Mouse (Mus musculus): Measurements from ENCODE around the gene 4930455H04Rik. TPM values are rescaled to one million over a fixed set of nuclear protein-coding genes. Genes with fewer than 3 reads are reported as not detected.

The 4930455H04Rik gene
- polyA plus RNA-seq, 1 experiment: not detected

DNA sequence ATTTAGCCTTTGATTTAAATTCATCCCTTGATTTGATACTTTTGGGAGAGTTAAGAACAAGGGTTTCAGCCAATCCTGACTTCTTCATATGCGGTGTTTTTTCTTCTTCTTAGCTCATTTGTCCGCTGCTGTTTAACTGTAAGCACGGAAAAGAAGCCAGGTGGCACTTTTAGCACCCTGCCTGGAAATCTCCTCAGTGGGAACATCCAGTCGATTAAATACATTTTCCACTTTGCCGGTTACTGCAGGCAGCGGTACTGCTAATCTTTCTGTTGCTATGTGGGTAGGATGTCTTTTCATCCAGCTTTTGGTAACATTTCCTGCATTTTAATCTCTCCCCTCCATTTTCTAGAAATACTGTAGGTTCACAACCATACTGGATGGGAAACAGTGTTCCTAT, 39.3 kb downstream of the 4930455H04Rik start:
- no peaks in the 10 kb centered on the region for H3K36me3 ChIP-seq (ENCODE audit: control insufficient read depth, insufficient read depth, low read length, poor library complexity, severe bottlenecking)
- H3K27me3 ChIP-seq (ENCODE audit: control insufficient read depth, insufficient read depth, low read length, poor library complexity, severe bottlenecking): no peaks in the 10 kb centered on the region
- H3K27ac ChIP-seq (ENCODE audit: insufficient read depth, low read length): no peak overlapping the region
- H3K9me3 ChIP-seq (replicated peaks; ENCODE audit: control insufficient read depth, insufficient read depth, low read length, poor library complexity, severe bottlenecking): no peaks in the 10 kb centered on the region
- TF ChIP-seq CTCF (IDR thresholded peaks at IDR 0.05; ENCODE audit: low read depth, low read length) (no peak), POLR2A (IDR thresholded peaks at IDR 0.05; ENCODE audit: insufficient read depth, low read length) (no peak), EP300 (IDR thresholded peaks at IDR 0.05; ENCODE audit: insufficient read depth, low read depth, low read length) (no peak)
- no peak overlapping the region for H3K4me3 ChIP-seq (ENCODE audit: low read depth, low read length)
- no peaks in the 10 kb centered on the region for H3K4me1 ChIP-seq (ENCODE audit: control insufficient read depth, insufficient read depth, low read length)
- no peak overlapping the region for H3K9ac ChIP-seq (ENCODE audit: low read depth, poor library complexity, severe bottlenecking)

DNA sequence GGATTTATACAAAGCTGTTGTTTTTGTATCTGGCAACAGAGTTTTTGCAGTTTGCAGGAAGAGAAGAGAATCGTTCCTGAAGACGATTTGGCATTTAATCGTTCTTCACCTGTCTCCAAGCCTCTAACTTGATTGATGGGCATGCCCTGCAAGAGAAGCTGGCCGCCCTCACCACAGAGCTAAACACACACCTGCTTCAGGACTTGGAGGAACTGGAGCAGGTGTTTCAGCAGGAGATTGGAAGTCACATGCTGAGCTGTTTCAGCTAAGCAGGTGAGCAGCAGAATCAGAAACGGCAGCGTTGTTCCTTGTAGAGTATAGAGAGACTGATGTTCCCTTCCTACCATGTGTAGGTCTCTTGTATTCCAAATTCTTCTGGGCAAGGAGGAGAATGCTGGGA, 42.1 kb downstream of the 4930455H04Rik start:
- Histone ChIP-seq H3K4me1 (ENCODE audit: control insufficient read depth, insufficient read depth, low read length) (no peaks in the 10 kb centered on the region), H3K27me3 (ENCODE audit: control insufficient read depth, insufficient read depth, low read length, poor library complexity, severe bottlenecking) (no peaks in the 10 kb centered on the region), H3K4me3 (ENCODE audit: low read depth, low read length) (no peak overlapping the region), H3K9ac (ENCODE audit: low read depth, poor library complexity, severe bottlenecking) (no peak overlapping the region), H3K36me3 (ENCODE audit: control insufficient read depth, insufficient read depth, low read length, poor library complexity, severe bottlenecking) (no peaks in the 10 kb centered on the region), H3K9me3 (replicated peaks; ENCODE audit: control insufficient read depth, insufficient read depth, low read length, poor library complexity, severe bottlenecking) (no peaks in the 10 kb centered on the region), H3K27ac (ENCODE audit: insufficient read depth, low read length) (no peak overlapping the region)
- TF ChIP-seq CTCF (IDR thresholded peaks at IDR 0.05; ENCODE audit: low read depth, low read length): no peak
- TF ChIP-seq EP300 (IDR thresholded peaks at IDR 0.05; ENCODE audit: insufficient read depth, low read depth, low read length): no peak
- no peak for TF ChIP-seq POLR2A (IDR thresholded peaks at IDR 0.05; ENCODE audit: insufficient read depth, low read length)

DNA sequence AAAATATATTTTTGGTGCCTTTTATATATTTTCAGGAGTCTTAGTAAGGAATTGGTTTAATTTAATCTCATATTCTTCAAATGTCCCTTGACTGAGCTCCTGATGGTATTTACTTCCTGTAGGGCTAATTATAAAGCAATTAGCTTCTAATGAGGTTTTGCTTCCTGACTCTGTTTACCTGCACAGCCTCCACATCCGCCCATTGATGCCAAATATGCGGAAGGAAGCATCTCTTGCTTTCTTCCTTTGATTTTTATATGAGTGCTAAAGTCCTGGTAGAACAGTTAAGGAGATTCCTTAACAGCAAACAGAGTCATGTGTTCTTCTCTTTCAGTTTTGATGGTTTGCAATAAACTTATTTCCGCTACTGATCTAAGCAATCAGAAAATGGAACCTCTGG, 52.3 kb downstream of the 4930455H04Rik start:
- Histone ChIP-seq H3K9ac (ENCODE audit: low read depth, poor library complexity, severe bottlenecking) (no peak overlapping the region), H3K4me1 (ENCODE audit: control insufficient read depth, insufficient read depth, low read length) (no peaks in the 10 kb centered on the region), H3K27me3 (ENCODE audit: control insufficient read depth, insufficient read depth, low read length, poor library complexity, severe bottlenecking) (no peaks in the 10 kb centered on the region), H3K4me3 (ENCODE audit: low read depth, low read length) (no peak overlapping the region), H3K9me3 (replicated peaks; ENCODE audit: control insufficient read depth, insufficient read depth, low read length, poor library complexity, severe bottlenecking) (no peaks in the 10 kb centered on the region), H3K27ac (ENCODE audit: insufficient read depth, low read length) (no peak overlapping the region), H3K36me3 (ENCODE audit: control insufficient read depth, insufficient read depth, low read length, poor library complexity, severe bottlenecking) (no peaks in the 10 kb centered on the region)
- TF ChIP-seq POLR2A (IDR thresholded peaks at IDR 0.05; ENCODE audit: insufficient read depth, low read length): no peak
- TF ChIP-seq CTCF (IDR thresholded peaks at IDR 0.05; ENCODE audit: low read depth, low read length): no peak
- no peak for TF ChIP-seq EP300 (IDR thresholded peaks at IDR 0.05; ENCODE audit: insufficient read depth, low read depth, low read length)

DNA sequence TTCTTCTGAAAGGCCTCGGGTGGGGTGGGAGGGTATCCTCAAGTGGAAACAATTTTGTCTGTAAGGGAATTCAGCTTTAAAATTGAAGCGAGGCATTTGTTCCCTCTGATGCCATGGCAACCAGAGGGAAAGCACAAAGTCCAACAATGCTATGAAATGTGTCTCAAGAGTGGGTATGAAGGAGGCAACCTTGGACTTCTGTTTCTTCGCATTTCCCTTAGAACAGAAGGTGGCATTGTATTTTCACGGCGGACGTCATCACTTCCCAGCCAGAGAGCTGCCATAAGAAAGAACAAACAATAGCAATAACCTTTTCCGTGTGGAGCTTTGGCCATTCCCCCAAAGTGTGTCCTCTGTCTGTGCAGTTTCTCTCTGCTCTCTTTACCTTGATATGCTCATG, 53.8 kb downstream of the 4930455H04Rik start:
- Histone ChIP-seq H3K36me3 (ENCODE audit: control insufficient read depth, insufficient read depth, low read length, poor library complexity, severe bottlenecking) (no peaks in the 10 kb centered on the region), H3K27me3 (ENCODE audit: control insufficient read depth, insufficient read depth, low read length, poor library complexity, severe bottlenecking) (no peaks in the 10 kb centered on the region), H3K4me3 (ENCODE audit: low read depth, low read length) (no peak overlapping the region), H3K9me3 (replicated peaks; ENCODE audit: control insufficient read depth, insufficient read depth, low read length, poor library complexity, severe bottlenecking) (no peaks in the 10 kb centered on the region), H3K9ac (ENCODE audit: low read depth, poor library complexity, severe bottlenecking) (no peak overlapping the region), H3K4me1 (ENCODE audit: control insufficient read depth, insufficient read depth, low read length) (no peaks in the 10 kb centered on the region), H3K27ac (ENCODE audit: insufficient read depth, low read length) (no peak overlapping the region)
- TF ChIP-seq CTCF (IDR thresholded peaks at IDR 0.05; ENCODE audit: low read depth, low read length): no peak
- no peak for TF ChIP-seq EP300 (IDR thresholded peaks at IDR 0.05; ENCODE audit: insufficient read depth, low read depth, low read length)

DNA sequence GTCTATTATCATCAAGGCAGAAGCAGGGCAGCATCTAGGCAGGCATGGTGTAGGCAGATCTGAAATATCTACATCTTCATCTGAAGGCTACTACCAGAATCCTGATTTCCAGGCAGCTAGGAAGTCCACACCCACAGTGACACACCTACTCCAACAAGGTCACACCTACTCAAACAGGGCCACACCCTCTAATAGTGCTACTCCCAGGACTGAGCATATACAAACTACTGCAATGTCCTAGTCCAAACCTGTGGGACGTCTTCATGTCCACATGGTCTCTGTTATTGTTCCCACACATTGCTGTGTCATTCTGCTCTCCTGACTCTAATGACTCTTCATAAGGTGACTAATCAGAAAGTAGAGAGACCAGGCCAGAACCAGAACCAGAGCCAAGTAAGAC, 56.0 kb downstream of the 4930455H04Rik start:
- H3K36me3 ChIP-seq (ENCODE audit: control insufficient read depth, insufficient read depth, low read length, poor library complexity, severe bottlenecking): no peaks in the 10 kb centered on the region
- H3K27me3 ChIP-seq (ENCODE audit: control insufficient read depth, insufficient read depth, low read length, poor library complexity, severe bottlenecking): no peaks in the 10 kb centered on the region
- TF ChIP-seq EP300 (IDR thresholded peaks at IDR 0.05; ENCODE audit: insufficient read depth, low read depth, low read length) (no peak), POLR2A (IDR thresholded peaks at IDR 0.05; ENCODE audit: insufficient read depth, low read length) (no peak), CTCF (IDR thresholded peaks at IDR 0.05; ENCODE audit: low read depth, low read length) (no peak)
- H3K27ac ChIP-seq (ENCODE audit: insufficient read depth, low read length): no peak overlapping the region
- no peaks in the 10 kb centered on the region for H3K4me1 ChIP-seq (ENCODE audit: control insufficient read depth, insufficient read depth, low read length)
- H3K4me3 ChIP-seq (ENCODE audit: low read depth, low read length): no peak overlapping the region
- H3K9me3 ChIP-seq (replicated peaks; ENCODE audit: control insufficient read depth, insufficient read depth, low read length, poor library complexity, severe bottlenecking): no peaks in the 10 kb centered on the region
- H3K9ac ChIP-seq (ENCODE audit: low read depth, poor library complexity, severe bottlenecking): no peak overlapping the region

DNA sequence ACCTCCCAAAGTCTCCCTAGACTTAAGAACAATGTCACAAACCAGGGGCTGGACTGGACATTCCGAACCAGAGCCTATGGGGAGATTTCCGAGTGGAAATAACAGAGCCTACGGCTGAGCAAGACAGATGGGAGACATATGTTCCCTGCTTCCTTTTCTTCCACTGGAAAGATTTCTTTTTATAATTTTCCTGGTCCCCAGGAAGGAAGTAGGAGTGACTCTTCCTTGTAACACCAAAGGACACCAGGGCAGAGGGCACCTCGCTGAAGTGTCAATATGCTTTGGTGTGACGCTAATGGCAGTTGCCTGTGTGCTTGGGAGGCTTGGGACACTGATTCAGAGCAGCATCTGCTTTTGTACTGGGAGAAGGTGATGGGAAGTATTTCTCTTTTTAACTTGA, 56.5 kb downstream of the 4930455H04Rik start:
- no peaks in the 10 kb centered on the region for H3K4me1 ChIP-seq (ENCODE audit: control insufficient read depth, insufficient read depth, low read length)
- no peak for TF ChIP-seq EP300 (IDR thresholded peaks at IDR 0.05; ENCODE audit: insufficient read depth, low read depth, low read length)
- no peak for TF ChIP-seq CTCF (IDR thresholded peaks at IDR 0.05; ENCODE audit: low read depth, low read length)
- TF ChIP-seq POLR2A (IDR thresholded peaks at IDR 0.05; ENCODE audit: insufficient read depth, low read length): no peak
- H3K4me3 ChIP-seq (ENCODE audit: low read depth, low read length): no peak overlapping the region
- no peak overlapping the region for H3K9ac ChIP-seq (ENCODE audit: low read depth, poor library complexity, severe bottlenecking)
- H3K9me3 ChIP-seq (replicated peaks; ENCODE audit: control insufficient read depth, insufficient read depth, low read length, poor library complexity, severe bottlenecking): no peaks in the 10 kb centered on the region
- H3K27ac ChIP-seq (ENCODE audit: insufficient read depth, low read length): no peak overlapping the region
- H3K36me3 ChIP-seq (ENCODE audit: control insufficient read depth, insufficient read depth, low read length, poor library complexity, severe bottlenecking): no peaks in the 10 kb centered on the region
- H3K27me3 ChIP-seq (ENCODE audit: control insufficient read depth, insufficient read depth, low read length, poor library complexity, severe bottlenecking): no peaks in the 10 kb centered on the region
